Comparison of ENCODE assay signal across 21 mouse cellular contexts in the genomic region with DNA sequence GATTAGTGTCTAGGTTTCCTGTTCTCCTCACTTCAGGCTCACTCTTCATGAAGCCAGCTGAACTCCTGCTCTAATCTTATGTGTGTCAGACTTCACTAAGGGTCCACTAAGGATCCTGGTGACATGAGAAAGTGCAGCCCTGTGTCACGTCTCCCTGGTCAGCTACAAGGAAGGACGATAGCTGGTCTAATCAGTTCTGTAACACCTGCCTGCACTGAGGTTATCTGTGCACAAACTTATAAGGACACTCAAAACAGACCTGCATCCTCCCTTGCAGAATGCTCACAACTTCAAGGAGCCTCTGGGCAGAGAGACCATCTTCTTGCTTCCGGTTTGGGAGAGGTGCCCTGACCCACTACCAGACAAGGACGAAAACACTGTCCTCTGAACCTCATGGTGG.
DNase-seq lines count a peak whose midpoint lies in the region; ATAC-seq and TF ChIP-seq lines count a peak whose summit lies in the region.
"Had no signal": no experiment of that assay in that cellular context is flagged by ENCODE, and none has a peak within 500 bp of the region (broad histone marks: within the 10 kb centered on the region; RNA-seq: fewer than 3 reads in every experiment).

No protein-coding gene starts in this region.

- no peaks in the 10 kb centered on the region for H3K79me2 ChIP-seq in heart, adult 2 months (replicated peaks; ENCODE audit: control insufficient read depth, insufficient read depth, low read length)

- no peak for ATAC-seq in heart, embryonic 13.5 days (ENCODE audit: extremely low read depth, insufficient number of reproducible peaks, low FRiP score, low TSS enrichment)
- peak; percentile 74 for ATAC-seq in liver, embryonic 13.5 days (ENCODE audit: low read depth)
- peak; percentile 49 for ATAC-seq in liver, postnatal 0 days
- ATAC-seq: activated CD4-positive, CD25-positive, alpha-beta regulatory T cell, adult 4 months; forebrain, embryonic 14.5 days; hindbrain, embryonic 16.5 days; inflammation-experienced regulatory T-cells, adult 6 months; Patski had no signal

- peaks cover 47% of the 10 kb centered on the region for H3K4me1 ChIP-seq in heart, embryonic 13.5 days
- peaks cover 23% of the 10 kb centered on the region for H3K4me1 ChIP-seq in heart, adult 2 months (ENCODE audit: control insufficient read depth, insufficient read depth, low read length)
- H3K4me1 ChIP-seq in liver, embryonic 13.5 days (replicated peaks) = peaks cover 50% of the 10 kb centered on the region
- H3K4me1 ChIP-seq in liver, postnatal 0 days (ENCODE audit: insufficient read depth) = peaks cover 15% of the 10 kb centered on the region; the same call in 1 of the 2 replicates

- peak overlapping the region; percentile 15; the same call in 1 of the 2 replicates for H3K27ac ChIP-seq in heart, embryonic 13.5 days (replicated peaks)
- no peak overlapping the region for H3K27ac ChIP-seq in heart, adult 2 months
- H3K27ac ChIP-seq in liver, embryonic 13.5 days = no peak overlapping the region
- no peak overlapping the region for H3K27ac ChIP-seq in liver, postnatal 0 days (ENCODE audit: low read depth)
- H3K27ac ChIP-seq: embryonic facial prominence, embryonic 13.5 days; hindbrain, embryonic 12.5 days had no signal

- no peak for TF ChIP-seq POLR2A in heart, adult 2 months (IDR thresholded peaks at IDR 0.05; ENCODE audit: insufficient read depth, low read depth, low read length)

- no peak overlapping the region for H3K4me3 ChIP-seq in heart, embryonic 13.5 days
- H3K4me3 ChIP-seq in heart, adult 2 months = no peak overlapping the region
- H3K4me3 ChIP-seq in liver, embryonic 13.5 days (replicated peaks) = no peak overlapping the region
- no peak overlapping the region for H3K4me3 ChIP-seq in liver, postnatal 0 days (ENCODE audit: low read depth, low read length)
- H3K4me3 ChIP-seq: embryonic facial prominence, embryonic 13.5 days; heart, embryonic 12.5 days; hindbrain, embryonic 12.5 days had no signal

- no peak for TF ChIP-seq EP300 in heart, adult 2 months (IDR thresholded peaks at IDR 0.05; ENCODE audit: insufficient read depth, low read depth, low read length)
- no peak for TF ChIP-seq EP300 in liver, postnatal 0 days (IDR thresholded peaks at IDR 0.05; ENCODE audit: low read depth)

- no peak overlapping the region for H3K4me2 ChIP-seq in heart, embryonic 13.5 days
- no peak overlapping the region for H3K4me2 ChIP-seq in liver, embryonic 13.5 days
- H3K4me2 ChIP-seq in liver, postnatal 0 days (ENCODE audit: low read depth, low read length) = no peak overlapping the region
- H3K4me2 ChIP-seq: embryonic facial prominence, embryonic 13.5 days; heart, embryonic 12.5 days; hindbrain, embryonic 12.5 days had no signal

- no peaks in the 10 kb centered on the region for H3K27me3 ChIP-seq in heart, embryonic 13.5 days (replicated peaks)
- no peaks in the 10 kb centered on the region for H3K27me3 ChIP-seq in heart, adult 2 months (ENCODE audit: control insufficient read depth, insufficient read depth, low read length)
- H3K27me3 ChIP-seq in liver, embryonic 13.5 days = no peaks in the 10 kb centered on the region
- H3K27me3 ChIP-seq in liver, postnatal 0 days (ENCODE audit: insufficient read depth, low read length) = no peaks in the 10 kb centered on the region
- H3K27me3 ChIP-seq: CH12.LX; embryonic facial prominence, embryonic 13.5 days; hindbrain, embryonic 12.5 days; Patski had no signal

- WGBS in heart, embryonic 13.5 days = 36% methylated on average over 4 of the region's 4 CpGs
- WGBS in heart, adult 2 months = 70% methylated on average over 4 of the region's 4 CpGs
- WGBS in liver, embryonic 13.5 days (ENCODE audit: insufficient replicate concordance) = 37% methylated on average over 4 of the region's 4 CpGs
- WGBS in liver, postnatal 0 days (ENCODE audit: insufficient replicate concordance) = 57% methylated on average over 4 of the region's 4 CpGs

- no peak for TF ChIP-seq CTCF in heart, adult 2 months (IDR thresholded peaks at IDR 0.05)
- no peak for TF ChIP-seq CTCF in liver, postnatal 0 days (IDR thresholded peaks at IDR 0.05; ENCODE audit: low read depth)

- H3K9me3 ChIP-seq in heart, embryonic 13.5 days = no peaks in the 10 kb centered on the region
- H3K9me3 ChIP-seq in liver, embryonic 13.5 days (replicated peaks) = no peaks in the 10 kb centered on the region
- H3K9me3 ChIP-seq in liver, postnatal 0 days (ENCODE audit: low read length) = no peaks in the 10 kb centered on the region
- H3K9me3 ChIP-seq: embryonic facial prominence, embryonic 13.5 days; heart, embryonic 12.5 days; hindbrain, embryonic 12.5 days had no signal

- no peak for DNase-seq in heart, adult 2 months
- DNase-seq in c-Kit-positive CD71-positive TER-119-negative erythroid progenitor cells, embryonic 14.5 days (ENCODE audit: low read depth) = peak; percentile 20
- peak; percentile 9 for DNase-seq in liver, embryonic 13.5 days
- no peak for DNase-seq in liver, postnatal 0 days
- DNase-seq in cerebellum, adult 11 months = no peak
- no peak for DNase-seq in retina, postnatal 1 day
- DNase-seq: adrenal gland, postnatal 14 days; cerebellum, adult 11-12 months; cerebellum, adult 9-10 months; cerebellum, postnatal 36 days; heart, postnatal 4 days had no signal

- intact Hi-C loops in heart, adult 2 months (cut with DNase I) = no loop called here

- no peaks in the 10 kb centered on the region for H3K36me3 ChIP-seq in heart, embryonic 13.5 days
- peaks cover 4% of the 10 kb centered on the region for H3K36me3 ChIP-seq in heart, adult 2 months (ENCODE audit: control insufficient read depth, insufficient read depth, low read length)
- no peaks in the 10 kb centered on the region for H3K36me3 ChIP-seq in liver, embryonic 13.5 days
- H3K36me3 ChIP-seq in liver, postnatal 0 days (replicated peaks; ENCODE audit: insufficient read depth, low read length) = no peaks in the 10 kb centered on the region
- H3K36me3 ChIP-seq: embryonic facial prominence, embryonic 13.5 days; heart, embryonic 12.5 days; hindbrain, embryonic 12.5 days had no signal

- H3K9ac ChIP-seq in heart, embryonic 13.5 days = no peak overlapping the region
- H3K9ac ChIP-seq in heart, adult 2 months (ENCODE audit: low read depth, low read length) = no peak overlapping the region
- H3K9ac ChIP-seq in liver, embryonic 13.5 days = no peak overlapping the region
- no peak overlapping the region for H3K9ac ChIP-seq in liver, postnatal 0 days (replicated peaks)
- H3K9ac ChIP-seq: embryonic facial prominence, embryonic 13.5 days; heart, embryonic 12.5 days; hindbrain, embryonic 12.5 days had no signal

Comparison
In these comparisons a context has a peak if more than half of its experiments do, and no peak if none do; other contexts are left out.
1. DNase-seq: peak in c-Kit-positive CD71-positive TER-119-negative erythroid progenitor cells, embryonic 14.5 days (single experiment) and liver, embryonic 13.5 days (single experiment); none in heart, adult 2 months (0 of 2), liver, postnatal 0 days (single experiment), cerebellum, adult 11 months (single experiment) and retina, postnatal 1 day (single experiment).